Mouse (Mus musculus): ENCODE results near the gene Desi2.

GRCm38 (mm10) chr1:178185591-178185990 is 1.6 kb upstream of the Desi2 start:
- no peak for TF ChIP-seq POLR2A (IDR thresholded peaks at IDR 0.05; ENCODE audit: low read depth, low read length)
- TF ChIP-seq CTCF (IDR thresholded peaks at IDR 0.05; ENCODE audit: borderline replicate concordance, insufficient read depth, low read length), result no peak
